20 mouse cellular contexts compared by ENCODE assay signal in the genomic region with DNA sequence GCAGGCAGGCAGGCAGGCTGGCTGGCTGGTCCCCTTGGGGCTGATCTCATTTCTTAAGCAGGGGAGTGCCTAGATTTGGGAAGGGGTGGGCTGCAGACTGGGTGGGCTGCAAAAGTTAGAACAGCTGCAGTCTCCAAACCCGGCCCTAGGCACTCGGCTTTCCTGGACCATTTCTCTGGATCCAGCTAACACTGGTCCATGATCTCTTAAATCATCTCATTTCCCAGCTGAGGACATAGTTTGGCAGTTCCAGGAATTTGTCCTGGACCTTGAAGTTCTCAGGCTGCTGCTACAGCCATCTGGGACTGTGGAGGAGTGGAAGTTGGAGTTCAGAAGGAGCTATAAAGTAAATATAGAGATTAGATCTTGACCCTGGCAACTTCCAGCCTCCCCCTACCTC. TPM values are rescaled to one million over a fixed set of nuclear protein-coding genes. Genes with fewer than 3 reads are reported as not detected.
DNase-seq lines count a peak whose midpoint lies in the region; ATAC-seq lines count a peak whose summit lies in the region.
"Had no signal": no experiment of that assay in that cellular context is flagged by ENCODE, and none has a peak within 500 bp of the region (broad histone marks: within the 10 kb centered on the region; RNA-seq: fewer than 3 reads in every experiment).

No protein-coding gene starts in this region.

- H3K4me3 ChIP-seq in heart, embryonic 16.5 days (ENCODE audit: low read length), result no peak overlapping the region
- H3K4me3 ChIP-seq in lung, embryonic 16.5 days (ENCODE audit: low read length), result no peak overlapping the region
- no peak overlapping the region for H3K4me3 ChIP-seq in limb, embryonic 10.5 days
- H3K4me3 ChIP-seq: gastrocnemius, adult 2 months; heart, embryonic 10.5 days; hindbrain, embryonic 10.5 days; liver, embryonic 12.5 days; neural tube, embryonic 12.5 days had no signal

- H3K4me1 ChIP-seq in heart, embryonic 16.5 days (ENCODE audit: control insufficient read depth, insufficient read depth, low read length), result no peaks in the 10 kb centered on the region
- H3K4me1 ChIP-seq in lung, embryonic 16.5 days (replicated peaks; ENCODE audit: control insufficient read depth, insufficient read depth, low read length), result no peaks in the 10 kb centered on the region; the same call in 1 of the 2 replicates
- peaks cover 40% of the 10 kb centered on the region for H3K4me1 ChIP-seq in limb, embryonic 10.5 days
- H3K4me1 ChIP-seq: liver, embryonic 12.5 days had no signal

- WGBS in heart, embryonic 16.5 days, result 44% methylated on average over 2 of the region's 2 CpGs
- 24% methylated on average over 2 of the region's 2 CpGs for WGBS in lung, embryonic 16.5 days
- 43% methylated on average over 2 of the region's 2 CpGs for WGBS in limb, embryonic 10.5 days

- H3K9ac ChIP-seq in heart, embryonic 16.5 days (ENCODE audit: low read length), result no peak overlapping the region
- H3K9ac ChIP-seq in lung, embryonic 16.5 days (ENCODE audit: low read length), result no peak overlapping the region
- H3K9ac ChIP-seq: liver, embryonic 12.5 days; neural tube, embryonic 12.5 days had no signal

- intact Hi-C loops in heart, postnatal 25 days (cut with DNase I), result no loop called here

- DNase-seq in heart, postnatal 25 days (ENCODE audit: low spot score), result no peak
- no peak for DNase-seq in lung, postnatal 14 days
- no peak for DNase-seq in limb, embryonic 10.5 days (ENCODE audit: low spot score)
- DNase-seq in liver, result no peak
- DNase-seq in right cerebral cortex, adult 18-20 months, result no peak
- DNase-seq: cerebellum, adult 2 months; gastrocnemius, adult 2 months; lung, postnatal 10 days; right cerebral cortex, postnatal 4 days had no signal

- H3K9me3 ChIP-seq in heart, embryonic 16.5 days (replicated peaks; ENCODE audit: control insufficient read depth, low read length), result peaks cover 2% of the 10 kb centered on the region
- H3K9me3 ChIP-seq in lung, embryonic 16.5 days (ENCODE audit: control insufficient read depth, low read length), result 0 out of 2 replicates have a peak, but pooled peaks cover 3% of the 10 kb centered on the region
- H3K9me3 ChIP-seq in limb, embryonic 10.5 days (replicated peaks), result no peaks in the 10 kb centered on the region
- H3K9me3 ChIP-seq: neural tube, embryonic 12.5 days had no signal

- no peak overlapping the region for H3K27ac ChIP-seq in heart, embryonic 16.5 days (ENCODE audit: low read length)
- no peak overlapping the region for H3K27ac ChIP-seq in lung, embryonic 16.5 days (ENCODE audit: low read length)
- peak overlapping the region; percentile 6; the same call in 1 of the 2 replicates for H3K27ac ChIP-seq in limb, embryonic 10.5 days
- H3K27ac ChIP-seq: heart, embryonic 10.5 days; hindbrain, embryonic 10.5 days; liver, embryonic 12.5 days; neural tube, embryonic 12.5 days had no signal

- H3K4me2 ChIP-seq in heart, embryonic 16.5 days (ENCODE audit: low read depth, low read length), result no peak overlapping the region
- no peak overlapping the region for H3K4me2 ChIP-seq in lung, embryonic 16.5 days (ENCODE audit: low read depth, low read length)
- H3K4me2 ChIP-seq: liver, embryonic 12.5 days; neural tube, embryonic 12.5 days had no signal

- no peaks in the 10 kb centered on the region; the same call in 1 of the 2 replicates for H3K27me3 ChIP-seq in heart, embryonic 16.5 days (ENCODE audit: control insufficient read depth, insufficient read depth, low read length)
- no peaks in the 10 kb centered on the region for H3K27me3 ChIP-seq in lung, embryonic 16.5 days (ENCODE audit: control insufficient read depth, insufficient read depth, low read depth, low read length)
- no peaks in the 10 kb centered on the region for H3K27me3 ChIP-seq in limb, embryonic 10.5 days (ENCODE audit: low read depth, poor library complexity, severe bottlenecking)
- H3K27me3 ChIP-seq: neural tube, embryonic 12.5 days had no signal

- peak; percentile 23; the same call in 1 of the 2 replicates for ATAC-seq in heart, embryonic 16.5 days (replicated peaks; ENCODE audit: extremely low read depth, insufficient read depth, low FRiP score)
- 0 out of 2 replicates have a peak, but pooled peaks have one; percentile 17 for ATAC-seq in lung, embryonic 16.5 days (ENCODE audit: low read depth)
- ATAC-seq: forebrain, embryonic 16.5 days; liver, embryonic 12.5 days had no signal

- no peaks in the 10 kb centered on the region for H3K36me3 ChIP-seq in heart, embryonic 16.5 days (ENCODE audit: control insufficient read depth, insufficient read depth)
- no peaks in the 10 kb centered on the region for H3K36me3 ChIP-seq in lung, embryonic 16.5 days (ENCODE audit: control insufficient read depth, insufficient read depth, low read length)
- H3K36me3 ChIP-seq in limb, embryonic 10.5 days, result no peaks in the 10 kb centered on the region
- H3K36me3 ChIP-seq: heart, embryonic 10.5 days; hindbrain, embryonic 10.5 days; liver, embryonic 12.5 days; neural tube, embryonic 12.5 days had no signal

RNA-seq across cellular contexts. Expression of a gene that starts 14.8 kb away (rescaled TPM):
- 6.4 and 7.5 TPM in 2 replicates for polyA plus RNA-seq in heart, embryonic 16.5 days (2015; fragmentation: Nextera tagmentation; extraction: Ambion mirVana)
- 10 to 100 TPM; 45.5 to 49.2 TPM for total RNA-seq in heart, postnatal 25 days (2021)
- 10.8 and 13.0 TPM in 2 replicates for polyA plus RNA-seq in lung, embryonic 16.5 days (2015; fragmentation: Nextera tagmentation; extraction: Ambion mirVana)
- polyA plus RNA-seq in limb, embryonic 10.5 days (2016; fragmentation: Nextera tagmentation; extraction: Ambion mirVana), result 0.10 TPM in 1 of 2 replicates, not detected in the other
- total RNA-seq: megakaryocyte-erythroid progenitor cell, adult 5-6 weeks had no signal

RNA-seq across cellular contexts. Expression of a gene that starts 15.8 kb away (rescaled TPM):
- 0.04 TPM in 1 of 2 replicates, not detected in the other for polyA plus RNA-seq in heart, embryonic 16.5 days (2015; fragmentation: Nextera tagmentation; extraction: Ambion mirVana)
- total RNA-seq in heart, postnatal 25 days (2021), result under 1 TPM; 0.06 to 0.16 TPM
- 0.10 and 0.13 TPM in 2 replicates for polyA plus RNA-seq in lung, embryonic 16.5 days (2015; fragmentation: Nextera tagmentation; extraction: Ambion mirVana)
- 0.04 TPM in 1 of 2 replicates, not detected in the other for polyA plus RNA-seq in limb, embryonic 10.5 days (2016; fragmentation: Nextera tagmentation; extraction: Ambion mirVana)
- total RNA-seq: megakaryocyte-erythroid progenitor cell, adult 5-6 weeks had no signal
- polyA plus RNA-seq: forebrain, embryonic 16.5 days; heart, embryonic 10.5 days; liver, embryonic 12.5 days had no signal

RNA-seq across cellular contexts. Expression of a gene that starts 38.8 kb away (rescaled TPM):
- 0.07 TPM in 1 of 2 replicates, not detected in the other for polyA plus RNA-seq in heart, embryonic 16.5 days (2015; fragmentation: Nextera tagmentation; extraction: Ambion mirVana)
- total RNA-seq in heart, postnatal 25 days (2021), result not detected
- polyA plus RNA-seq in lung, embryonic 16.5 days (2015; fragmentation: Nextera tagmentation; extraction: Ambion mirVana), result not detected in 2 replicates
- not detected in 2 replicates for polyA plus RNA-seq in limb, embryonic 10.5 days (2016; fragmentation: Nextera tagmentation; extraction: Ambion mirVana)
- total RNA-seq: adrenal gland, adult 18-20 months; gastrocnemius, adult 2 months; left cerebral cortex, postnatal 10 days; megakaryocyte-erythroid progenitor cell, adult 5-6 weeks had no signal
- polyA plus RNA-seq: forebrain, embryonic 16.5 days; heart, embryonic 10.5 days; liver, embryonic 12.5 days; urinary bladder, adult 2 months had no signal

RNA-seq across cellular contexts. Expression of a gene that starts 46.3 kb away (rescaled TPM):
- 8.5 and 9.4 TPM in 2 replicates for polyA plus RNA-seq in heart, embryonic 16.5 days (2015; fragmentation: Nextera tagmentation; extraction: Ambion mirVana)
- total RNA-seq in heart, postnatal 25 days (2021), result 1 to 10 TPM; 2.9 to 4.2 TPM
- 10.6 and 10.7 TPM in 2 replicates for polyA plus RNA-seq in lung, embryonic 16.5 days (2015; fragmentation: Nextera tagmentation; extraction: Ambion mirVana)
- polyA plus RNA-seq in limb, embryonic 10.5 days (2016; fragmentation: Nextera tagmentation; extraction: Ambion mirVana), result 15.8 and 16.0 TPM in 2 replicates

RNA-seq across cellular contexts. Expression of a gene that starts 48.5 kb away (rescaled TPM):
- polyA plus RNA-seq in heart, embryonic 16.5 days (2015; fragmentation: Nextera tagmentation; extraction: Ambion mirVana), result 0.26 and 0.69 TPM in 2 replicates
- total RNA-seq in heart, postnatal 25 days (2021), result not detected
- polyA plus RNA-seq in lung, embryonic 16.5 days (2015; fragmentation: Nextera tagmentation; extraction: Ambion mirVana), result 3.5 and 4.0 TPM in 2 replicates
- 2.3 and 2.5 TPM in 2 replicates for polyA plus RNA-seq in limb, embryonic 10.5 days (2016; fragmentation: Nextera tagmentation; extraction: Ambion mirVana)
